Mouse (Mus musculus) stomach, embryonic 15.5 days (tissue): ENCODE data around the gene Pnkd. TPM values are rescaled to one million over a fixed set of nuclear protein-coding genes. Genes with fewer than 3 reads are reported as not detected.

Source experiments
- ATAC-seq: fragments of 200-750 bp; cut with Nextera tagmentation; 2 replicates; pipeline ENCODE4 v1.8.0; 2017; ENCODE audit warnings: low read depth, moderate number of reproducible peaks, moderate TSS enrichment; ENCODE audit not compliant: insufficient read depth, low FRiP score
- H3K27ac ChIP-seq: fragments of 300-500 bp; sonication (generic); 2 replicates; pipeline ENCODE4 v1.5.1; 2015; ENCODE audit warnings: mild to moderate bottlenecking, inconsistent platforms
- H3K27me3 ChIP-seq: fragments of 300-500 bp; sonication (generic); replicated peaks from 2 replicates; pipeline ENCODE4 v1.6.1; 2015; ENCODE audit warnings: inconsistent platforms
- H3K36me3 ChIP-seq: fragments of 300-500 bp; sonication (generic); 2 replicates; pipeline ENCODE4 v1.6.1; 2015; ENCODE audit warnings: inconsistent platforms
- H3K4me1 ChIP-seq: fragments of 300-500 bp; sonication (generic); 2 replicates; pipeline ENCODE4 v1.6.1; 2015; ENCODE audit warnings: inconsistent platforms
- H3K4me2 ChIP-seq: fragments of 300-500 bp; sonication (generic); 2 replicates; pipeline ENCODE4 v1.6.1; 2015; ENCODE audit warnings: mild to moderate bottlenecking, inconsistent platforms
- H3K4me3 ChIP-seq: fragments of 300-500 bp; sonication (generic); replicated peaks from 2 replicates; pipeline ENCODE4 v1.5.1; 2015; ENCODE audit warnings: inconsistent platforms
- H3K9ac ChIP-seq: fragments of 300-500 bp; sonication (generic); 2 replicates; pipeline ENCODE4 v1.6.1; 2015; ENCODE audit warnings: inconsistent platforms
- H3K9me3 ChIP-seq: fragments of 300-500 bp; sonication (generic); 2 replicates; pipeline ENCODE4 v1.6.1; 2016; ENCODE audit warnings: inconsistent platforms
- whole genome bisulfite sequencing: fragments of 180-500 bp; shearing (Covaris S2); methylation state at CpG from one replicate; pipeline ENCODE4 v1.1.7; 2015; 5-methylcytosine and 5-hydroxymethylcytosine counted together
- polyA plus RNA-seq: library from polyadenylated mRNA; unstranded; fragments of >200 nt; fragmentation: Nextera tagmentation; extraction: Ambion mirVana; gene quantifications from 2 replicates; pipeline ENCODE4 v1.2.1, GENCODE M21; 2015

Pnkd gene
- polyA plus RNA-seq, 1 experiment from 2014 or later = 117 TPM

GRCm38 (mm10) chr1:74353453-74354229, 68.9 kb downstream of the Pnkd start:
- H3K4me1 ChIP-seq = no peaks in the 10 kb centered on the region
- H3K36me3 ChIP-seq = 0 out of 2 replicates have a peak, but pooled peaks cover 4% of the 10 kb centered on the region
- ATAC-seq = no peak
- H3K4me3 ChIP-seq = no peak overlapping the region
- H3K4me2 ChIP-seq = no peak overlapping the region
- no peaks in the 10 kb centered on the region for H3K27me3 ChIP-seq
- H3K9me3 ChIP-seq = no peaks in the 10 kb centered on the region
- H3K9ac ChIP-seq = no peak overlapping the region
- H3K27ac ChIP-seq = no peak overlapping the region
- 80% methylated on average over 9 of the region's 9 CpGs for WGBS

DNA sequence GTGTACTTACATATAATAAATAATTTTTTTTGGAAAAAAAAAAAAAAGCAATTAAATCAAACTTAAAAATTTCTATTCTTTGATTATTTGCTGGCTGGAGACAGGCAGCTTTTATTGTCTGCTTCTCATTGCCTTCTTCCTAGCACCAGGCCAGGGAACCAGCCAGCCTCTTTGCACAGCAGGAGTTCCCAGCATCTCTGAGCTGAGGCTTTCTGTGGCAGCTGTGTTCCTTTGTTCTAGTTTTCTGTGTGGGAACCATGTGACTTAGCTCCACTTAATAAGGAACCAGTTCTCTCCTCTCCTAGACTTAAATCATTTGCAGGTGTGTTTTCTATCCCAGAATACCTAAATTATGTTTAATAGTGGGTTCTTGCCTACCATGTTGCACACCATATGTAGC, 72.8 kb downstream of the Pnkd start:
- Histone ChIP-seq H3K9ac (no peak overlapping the region), H3K36me3 (no peaks in the 10 kb centered on the region), H3K9me3 (no peaks in the 10 kb centered on the region), H3K27ac (no peak overlapping the region), H3K4me1 (no peaks in the 10 kb centered on the region), H3K4me2 (no peak overlapping the region), H3K27me3 (no peaks in the 10 kb centered on the region), H3K4me3 (no peak overlapping the region)
- no peak for ATAC-seq

DNA sequence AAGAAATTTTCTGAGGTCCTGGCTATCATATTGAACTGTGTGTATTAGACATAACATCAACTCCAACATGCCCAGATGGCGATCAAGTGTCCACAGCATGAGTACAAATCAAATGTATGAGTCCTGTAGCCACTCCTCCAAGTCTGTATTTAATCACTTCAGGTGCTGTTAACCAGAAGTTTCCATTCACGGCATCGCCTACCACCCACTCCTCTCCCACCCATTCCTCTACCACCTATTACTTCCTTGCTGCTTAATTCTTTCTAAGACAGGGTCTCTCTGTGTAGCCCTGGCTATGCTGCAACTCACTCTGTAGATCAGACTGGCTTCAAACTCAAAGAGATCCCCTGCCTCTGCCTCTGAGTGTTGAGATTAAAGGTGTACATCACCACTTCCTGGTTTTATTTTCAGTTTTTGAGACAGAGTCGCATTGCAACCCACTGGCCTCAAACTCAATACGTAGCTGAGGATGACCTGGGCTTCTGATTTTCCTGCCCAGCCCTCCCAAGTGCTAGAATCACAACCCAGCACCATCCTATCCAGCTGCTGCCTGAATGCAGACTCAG, 75.3 kb downstream of the Pnkd start:
- H3K4me3 ChIP-seq = no peak overlapping the region
- no peaks in the 10 kb centered on the region for H3K27me3 ChIP-seq
- no peaks in the 10 kb centered on the region for H3K36me3 ChIP-seq
- H3K4me2 ChIP-seq = no peak overlapping the region
- ATAC-seq = no peak
- H3K9ac ChIP-seq = no peak overlapping the region
- WGBS = 83% methylated on average over 5 of the region's 5 CpGs
- no peaks in the 10 kb centered on the region for H3K9me3 ChIP-seq
- no peaks in the 10 kb centered on the region for H3K4me1 ChIP-seq
- H3K27ac ChIP-seq = no peak overlapping the region

GRCm38 (mm10) chr1:74361812-74362211, 77.1 kb downstream of the Pnkd start, which contains the start of gene Catip:
Catip (plus strand) TSS chr1:74362108.
- ATAC-seq = peak; percentile 21; the same call in 1 of the 2 replicates
- WGBS = 0% methylated on average over 2 of the region's 2 CpGs
- Histone ChIP-seq H3K4me2 (no peak within 1 kb of the TSS), H3K9ac (no peak within 1 kb of the TSS), H3K27ac (no peak within 1 kb of the TSS), H3K27me3 (no peaks in the 10 kb centered on the region), H3K4me3 (no peak within 1 kb of the TSS), H3K36me3 (no peaks in the 10 kb centered on the region), H3K4me1 (no peaks in the 10 kb centered on the region), H3K9me3 (no peaks in the 10 kb centered on the region)

GRCm38 (mm10) chr1:74362325-74363229, 77.8 kb downstream of the Pnkd start:
- Histone ChIP-seq H3K36me3 (no peaks in the 10 kb centered on the region), H3K27me3 (no peaks in the 10 kb centered on the region), H3K4me3 (no peak overlapping the region), H3K9me3 (no peaks in the 10 kb centered on the region), H3K4me1 (no peaks in the 10 kb centered on the region; the same call in 1 of the 2 replicates), H3K4me2 (no peak overlapping the region), H3K27ac (no peak overlapping the region), H3K9ac (no peak overlapping the region)
- 0 out of 2 replicates have a peak, but pooled peaks have one; percentile 12 for ATAC-seq
- WGBS = 62% methylated on average over 17 of the region's 17 CpGs

DNA sequence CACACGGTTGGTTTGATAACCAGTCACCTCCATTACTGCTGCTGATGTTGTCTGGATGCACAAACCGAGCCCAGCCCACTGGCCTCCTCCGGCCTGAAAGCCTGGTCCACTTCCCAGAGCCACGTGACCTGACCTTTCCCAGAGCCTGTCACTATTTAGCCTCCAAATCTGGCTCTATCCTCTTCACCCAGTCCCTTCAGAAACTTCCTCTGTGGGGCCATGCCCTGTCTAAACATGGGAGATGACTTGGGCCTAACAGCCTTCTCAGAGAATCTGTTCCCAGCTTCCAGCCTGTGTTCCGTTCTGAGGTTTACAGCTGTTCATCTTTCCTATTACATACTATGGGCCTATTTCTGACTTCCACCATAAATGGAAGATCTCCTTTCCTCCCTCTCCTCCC, 78.7 kb downstream of the Pnkd start:
- WGBS = 64% methylated on average over 5 of the region's 5 CpGs
- no peak overlapping the region for H3K27ac ChIP-seq

DNA sequence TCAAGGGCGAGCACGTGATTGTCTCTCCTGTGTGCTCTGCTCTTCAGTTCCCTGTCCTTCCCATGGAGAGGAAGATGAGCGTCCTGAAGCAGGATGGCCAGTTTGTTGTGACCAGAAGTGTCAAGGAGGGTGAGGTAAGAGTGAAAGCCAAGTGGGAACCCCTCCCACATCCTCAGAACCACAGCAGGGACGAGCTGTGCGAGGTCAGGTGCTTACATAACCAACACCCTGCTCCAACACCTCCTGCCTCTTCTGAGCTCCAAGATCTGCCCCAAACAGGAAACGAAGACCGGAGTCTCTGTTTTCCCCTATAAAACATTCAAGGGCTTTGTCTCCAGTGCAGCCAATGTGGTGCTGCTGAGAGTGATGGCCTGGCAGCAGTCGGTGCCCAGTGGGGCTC, 79.5 kb downstream of the Pnkd start:
- ATAC-seq = no peak
- Histone ChIP-seq H3K4me1 (no peaks in the 10 kb centered on the region; the same call in none of the 2 replicates), H3K4me2 (no peak overlapping the region), H3K27me3 (no peaks in the 10 kb centered on the region), H3K27ac (no peak overlapping the region), H3K4me3 (no peak overlapping the region), H3K9me3 (no peaks in the 10 kb centered on the region), H3K9ac (no peak overlapping the region), H3K36me3 (no peaks in the 10 kb centered on the region)
- 67% methylated on average over 8 of the region's 8 CpGs for WGBS

More for the DNA sequence above, 78.7 kb downstream of the Pnkd start:
- no peaks in the 10 kb centered on the region for H3K27me3 ChIP-seq
- no peak overlapping the region for H3K9ac ChIP-seq
- ATAC-seq = no peak
- no peaks in the 10 kb centered on the region; the same call in none of the 2 replicates for H3K4me1 ChIP-seq
- no peak overlapping the region for H3K4me2 ChIP-seq
- no peak overlapping the region for H3K4me3 ChIP-seq
- no peaks in the 10 kb centered on the region for H3K9me3 ChIP-seq
- H3K36me3 ChIP-seq = no peaks in the 10 kb centered on the region

DNA sequence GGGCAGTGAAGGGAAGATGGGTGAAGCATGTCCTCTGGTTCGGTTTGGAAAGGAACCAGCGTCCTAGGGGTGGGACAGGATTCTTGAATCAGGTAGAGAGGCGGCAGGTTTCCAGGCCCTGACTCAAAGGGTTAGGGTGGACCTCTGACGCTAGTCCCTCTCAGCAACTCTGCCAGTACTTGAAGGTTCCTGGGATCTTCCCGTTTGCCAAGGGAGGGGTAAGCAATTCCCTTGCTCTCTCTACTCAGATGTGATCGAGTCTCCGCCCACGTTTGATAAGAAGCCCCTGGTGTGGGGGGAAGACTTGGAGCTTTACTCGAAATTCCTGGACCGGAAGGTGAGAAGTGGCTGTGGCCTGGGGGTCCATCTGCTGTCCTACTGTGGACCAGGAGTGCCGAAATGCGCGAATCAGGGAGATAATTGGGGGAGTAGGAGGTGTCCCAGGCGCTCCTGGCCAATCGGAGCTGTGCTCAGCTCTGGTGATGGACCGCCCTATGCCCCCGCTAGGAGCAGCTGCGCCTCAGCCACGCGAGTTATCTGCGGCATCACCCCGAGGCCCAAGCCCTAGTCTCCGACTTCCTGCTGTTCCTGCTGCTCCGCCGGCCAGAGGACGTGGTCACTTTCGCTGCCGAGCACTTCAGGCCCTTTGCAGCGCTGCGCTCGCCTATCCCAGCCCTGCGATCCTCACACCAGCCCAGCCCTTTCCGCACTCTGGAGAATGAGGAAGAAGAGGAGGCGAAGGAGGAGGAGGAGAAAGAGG, 83.3 kb downstream of the Pnkd start:
- peak overlapping the region; percentile 34; the same call in 1 of the 2 replicates for H3K9ac ChIP-seq
- 11% methylated on average over 34 of the region's 34 CpGs for WGBS

GRCm38 (mm10) chr1:74370040-74370439, 85.3 kb downstream of the Pnkd start:
- no peaks in the 10 kb centered on the region for H3K36me3 ChIP-seq
- H3K27ac ChIP-seq = no peak overlapping the region
- no peaks in the 10 kb centered on the region; the same call in none of the 2 replicates for H3K4me1 ChIP-seq
- no peak for ATAC-seq
- no peaks in the 10 kb centered on the region for H3K27me3 ChIP-seq
- no peak overlapping the region for H3K9ac ChIP-seq
- WGBS = 44% methylated on average over 4 of the region's 4 CpGs
- no peak overlapping the region for H3K4me3 ChIP-seq
- H3K9me3 ChIP-seq = no peaks in the 10 kb centered on the region
- H3K4me2 ChIP-seq = no peak overlapping the region

More for the DNA sequence above, 83.3 kb downstream of the Pnkd start:
- H3K4me2 ChIP-seq = peak overlapping the region; percentile 79
- H3K36me3 ChIP-seq = no peaks in the 10 kb centered on the region
- H3K9me3 ChIP-seq = no peaks in the 10 kb centered on the region
- ATAC-seq = peak; percentile 82
- no peak overlapping the region for H3K27ac ChIP-seq
- H3K4me1 ChIP-seq = no peaks in the 10 kb centered on the region; the same call in none of the 2 replicates
- no peaks in the 10 kb centered on the region for H3K27me3 ChIP-seq
- H3K4me3 ChIP-seq = peak overlapping the region; percentile 38

GRCm38 (mm10) chr1:74373372-74373771, 88.6 kb downstream of the Pnkd start:
- H3K4me2 ChIP-seq = no peak overlapping the region
- H3K4me3 ChIP-seq = no peak overlapping the region
- H3K27me3 ChIP-seq = no peaks in the 10 kb centered on the region
- peaks cover 5% of the 10 kb centered on the region; the same call in 1 of the 2 replicates for H3K4me1 ChIP-seq
- H3K9ac ChIP-seq = no peak overlapping the region
- H3K9me3 ChIP-seq = no peaks in the 10 kb centered on the region
- ATAC-seq = no peak
- WGBS = 77% methylated on average over 4 of the region's 4 CpGs
- no peak overlapping the region for H3K27ac ChIP-seq
- H3K36me3 ChIP-seq = no peaks in the 10 kb centered on the region

DNA sequence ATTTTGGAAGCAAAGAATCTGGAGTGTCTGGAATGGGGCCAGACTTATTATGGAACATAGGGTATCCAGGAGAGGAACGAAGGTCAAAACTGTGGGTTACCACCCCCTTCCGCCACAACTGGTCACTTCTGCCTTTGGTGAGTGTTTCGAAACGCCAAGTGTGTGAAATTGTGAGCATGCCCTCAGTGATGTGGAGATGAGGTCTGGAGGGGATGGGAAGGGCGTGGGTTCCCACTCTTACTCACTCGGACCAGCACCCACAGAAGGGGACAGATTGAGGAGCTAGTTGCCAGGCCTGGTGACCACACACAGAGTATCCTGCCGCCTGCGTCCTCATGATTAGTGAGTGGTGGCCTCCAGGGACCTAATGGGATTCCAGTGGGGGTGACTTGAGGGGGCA, 90.2 kb downstream of the Pnkd start, which contains the start of gene Slc11a1:
Gene Slc11a1 (plus strand): TSS at position 216 of the 400 bp plus-strand sequence.
- Histone ChIP-seq H3K4me2 (peak within 1 kb of the TSS; percentile 3; the same call in 1 of the 2 replicates), H3K36me3 (no peaks in the 10 kb centered on the region), H3K27me3 (no peaks in the 10 kb centered on the region), H3K9ac (no peak within 1 kb of the TSS), H3K4me3 (no peak within 1 kb of the TSS; the same call in 1 of the 2 replicates), H3K9me3 (no peaks in the 10 kb centered on the region), H3K4me1 (0 out of 2 replicates have a peak, but pooled peaks cover 5% of the 10 kb centered on the region), H3K27ac (no peak within 1 kb of the TSS)
- ATAC-seq = no peak
- WGBS = 64% methylated on average over 8 of the region's 8 CpGs
